Mouse (Mus musculus): ENCODE results near the gene Scfd2.
A peak's percentile ranks its signal among the peaks of the same experiment; 100 is the strongest.

Scfd2 gene

DNA sequence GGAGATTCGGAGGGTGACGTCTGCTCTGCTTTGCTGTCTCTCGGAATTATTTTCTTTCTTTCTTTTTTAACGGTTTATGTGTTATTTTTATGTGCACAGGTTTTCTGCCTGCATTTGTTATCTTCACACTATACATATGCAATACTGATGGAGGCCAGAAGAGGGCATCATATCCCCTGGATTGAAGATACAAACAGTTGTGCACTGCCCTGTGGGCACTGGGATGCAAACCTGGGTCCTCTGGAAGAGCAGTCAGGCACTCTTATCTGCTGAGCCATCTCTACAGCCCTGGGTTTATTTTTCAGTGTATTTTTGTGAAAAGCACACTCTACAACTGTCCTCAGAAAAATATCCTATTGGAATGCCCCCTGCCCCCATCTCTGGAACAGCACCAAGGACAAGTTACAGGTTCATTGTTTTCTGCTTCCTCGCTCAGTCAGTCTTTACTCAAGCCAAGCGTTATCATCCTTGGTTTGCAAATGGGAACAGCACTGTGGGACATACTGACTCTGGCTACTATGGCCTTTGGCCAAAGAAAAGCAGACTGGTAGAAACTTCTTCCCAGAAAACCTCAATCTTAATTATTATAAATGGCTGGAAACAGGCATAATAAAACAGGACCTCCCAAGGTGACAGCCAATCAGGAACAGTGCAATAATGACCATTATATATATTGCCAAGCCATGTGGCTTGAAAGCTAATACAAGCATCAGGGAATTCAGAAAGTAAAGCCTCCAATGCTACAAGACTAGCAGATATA is 75.9 kb downstream of the Scfd2 start:
- DNase-seq, result no peak

DNA sequence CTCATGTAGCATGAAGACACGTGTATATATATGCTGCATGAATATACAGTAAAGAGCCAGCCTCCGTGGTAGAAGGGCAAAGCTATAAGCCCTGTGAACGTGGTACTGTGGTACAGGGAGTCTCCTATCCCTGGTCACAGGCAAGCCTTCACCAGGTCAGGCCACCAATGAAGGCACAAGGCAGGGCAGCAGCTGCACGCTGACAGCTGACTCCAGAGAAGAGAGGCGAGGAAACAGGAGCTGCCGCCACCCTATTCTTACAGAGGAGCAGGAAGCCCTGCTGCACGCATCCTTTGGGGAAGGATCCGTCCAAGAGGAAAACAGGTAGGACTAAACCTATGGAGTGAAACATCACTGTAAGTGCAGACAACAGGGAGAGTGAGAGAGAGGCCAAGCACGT is 76.5 kb downstream of the Scfd2 start:
- DNase-seq, result no peak

DNA sequence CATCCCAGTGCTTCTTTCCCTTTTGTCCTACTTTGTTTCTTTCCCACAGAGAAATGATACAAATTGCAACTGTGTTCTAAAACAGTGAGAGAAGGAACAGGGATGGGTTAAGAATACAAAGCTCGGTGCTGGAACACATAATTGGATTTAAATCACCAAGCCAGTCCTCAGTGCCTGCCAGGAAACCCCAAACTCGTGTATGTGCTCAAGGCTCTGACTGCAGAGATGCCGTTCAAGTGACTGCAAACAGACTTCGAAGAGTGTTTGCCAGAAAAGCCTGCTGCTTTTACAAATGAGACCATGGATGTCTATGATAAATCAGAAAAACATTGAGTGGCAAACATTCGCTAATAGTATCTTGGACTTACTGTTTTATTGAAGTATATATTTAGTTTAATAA is 80.6 kb downstream of the Scfd2 start:
- DNase-seq, result no peak

DNA sequence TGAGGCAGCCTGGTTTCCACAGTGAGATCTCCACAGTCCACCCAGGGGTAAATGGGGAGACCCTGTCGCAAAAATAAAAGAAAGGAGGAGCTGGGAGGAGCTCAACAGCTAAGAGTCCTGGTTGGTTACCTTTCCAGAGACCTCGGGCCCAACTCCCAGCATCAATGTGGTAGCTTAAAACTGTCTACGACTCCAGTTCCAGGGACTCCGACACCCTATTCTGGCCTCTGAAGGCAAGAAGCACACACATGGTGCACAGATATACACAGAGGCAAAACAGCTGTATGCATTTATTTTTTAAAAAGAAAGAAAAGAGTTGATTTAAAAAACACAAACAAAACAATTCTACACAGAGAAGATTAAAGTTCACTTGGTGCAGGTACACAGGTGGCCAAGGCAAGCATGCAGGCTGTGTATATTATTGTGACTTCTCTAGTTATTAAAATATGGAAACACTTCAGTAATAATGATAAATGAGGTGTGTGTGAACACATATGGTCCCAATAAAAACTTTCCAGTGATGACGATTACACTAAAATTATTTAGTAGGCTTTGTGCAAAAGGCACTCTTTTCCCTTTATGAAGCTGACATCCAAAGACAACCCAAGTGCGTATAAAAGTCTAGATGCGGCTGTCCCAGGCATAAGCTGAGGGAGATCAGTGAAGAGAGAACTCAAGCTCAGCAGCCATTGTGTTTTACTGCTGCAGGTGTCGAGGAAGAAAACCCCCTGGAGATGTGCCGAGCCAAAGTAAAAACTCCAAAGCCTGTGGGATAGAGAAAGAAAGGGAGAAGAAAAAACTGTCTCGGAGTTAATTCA is 83.8 kb downstream of the Scfd2 start:
- no peak for DNase-seq

DNA sequence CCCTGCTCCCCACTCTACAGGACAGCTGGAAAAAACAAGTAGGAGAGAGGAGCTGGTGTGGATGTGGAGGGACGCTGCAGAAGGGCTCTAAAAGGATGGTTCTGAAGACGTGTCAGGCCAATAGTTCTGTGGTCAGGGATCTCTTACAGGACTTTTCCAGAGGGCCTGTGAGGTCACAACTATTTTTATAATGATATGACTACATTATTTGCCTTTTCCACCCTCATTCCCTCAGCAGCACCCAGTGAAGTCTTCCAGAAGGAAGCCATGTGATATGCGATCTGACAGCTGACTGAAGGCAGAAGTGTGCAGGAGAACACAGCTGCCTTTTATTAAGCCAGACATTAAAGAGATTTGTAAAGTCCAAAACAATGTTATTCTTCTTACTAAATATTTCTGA is 85.7 kb downstream of the Scfd2 start:
- no peak for DNase-seq

DNA sequence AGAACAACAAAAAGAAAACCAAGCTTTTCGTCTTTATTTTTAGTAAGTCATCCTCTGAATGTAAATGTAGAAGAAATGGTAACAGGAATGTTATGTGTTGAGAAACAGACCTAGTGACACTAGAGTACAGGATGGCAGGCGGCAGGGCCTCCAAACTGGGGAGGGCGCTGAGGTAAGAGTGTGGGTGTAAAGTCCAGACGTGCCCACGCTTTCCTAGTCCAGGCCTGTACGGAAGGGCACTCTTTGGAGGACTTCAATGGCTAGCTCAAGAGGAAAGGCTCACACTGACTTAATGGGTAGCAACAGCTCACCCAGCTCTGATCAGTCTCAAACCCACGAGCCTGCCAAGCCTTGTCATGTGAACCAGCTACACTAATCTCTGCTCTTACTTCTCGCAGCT is 93.2 kb downstream of the Scfd2 start:
- no peak for DNase-seq

DNA sequence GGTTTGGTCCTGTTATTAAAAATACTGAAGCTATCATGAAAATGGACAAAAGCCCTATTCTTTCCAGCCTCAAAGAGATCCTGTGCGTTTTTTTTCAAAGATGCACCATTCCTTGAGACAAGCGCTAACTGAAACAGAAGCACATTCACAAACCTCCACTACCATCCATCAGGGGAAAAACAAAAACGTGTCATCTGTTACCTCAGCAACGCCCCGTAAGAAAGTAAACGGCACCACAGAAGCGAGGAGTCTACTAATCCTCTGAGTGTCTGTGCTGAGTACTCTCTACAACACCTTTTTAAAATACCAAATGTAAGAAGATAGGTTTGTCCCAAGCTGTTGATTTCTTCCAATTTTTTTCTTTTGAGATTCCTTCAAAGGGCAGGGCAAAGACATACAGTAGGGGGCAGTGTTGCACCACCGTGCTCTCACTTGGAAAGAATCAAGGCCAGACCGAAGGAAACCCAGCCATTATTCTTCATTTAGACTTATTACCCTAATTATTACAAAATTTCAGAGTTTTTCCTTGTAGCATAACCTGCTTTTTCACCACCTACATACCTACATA is 97.9 kb downstream of the Scfd2 start:
- DNase-seq, result peak; percentile 12 to 60

DNA sequence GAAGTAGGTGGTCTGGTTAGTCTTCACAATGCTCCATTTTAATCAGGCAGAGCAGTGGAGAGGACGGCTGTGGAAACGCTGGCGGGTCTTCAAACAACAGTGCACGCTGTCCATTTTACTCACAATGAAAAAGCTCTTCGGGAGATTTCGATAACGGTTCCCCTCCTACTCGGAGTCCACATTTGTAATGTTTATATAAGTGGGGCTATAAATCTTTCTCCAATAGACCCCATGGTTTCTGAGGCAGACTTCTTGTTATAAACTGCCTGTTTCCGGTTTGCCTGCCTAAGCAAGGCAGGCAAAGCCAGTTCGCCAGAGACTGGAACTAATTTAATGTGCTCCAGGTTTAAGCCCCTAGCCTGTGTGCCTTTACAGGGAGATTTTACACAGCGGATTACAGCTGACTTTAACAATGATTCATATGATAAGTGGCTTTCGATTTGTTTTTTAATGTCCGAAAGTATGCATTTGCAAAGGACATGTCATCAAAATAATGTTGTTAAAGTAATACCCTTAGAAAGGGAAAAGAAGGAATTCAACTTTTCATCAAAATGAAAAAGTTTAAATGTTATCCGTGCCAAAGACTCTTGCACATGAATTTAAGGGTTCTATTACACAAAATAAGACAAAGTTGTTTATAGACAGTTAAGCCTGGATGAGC is 98.5 kb downstream of the Scfd2 start:
- no peak for DNase-seq

DNA sequence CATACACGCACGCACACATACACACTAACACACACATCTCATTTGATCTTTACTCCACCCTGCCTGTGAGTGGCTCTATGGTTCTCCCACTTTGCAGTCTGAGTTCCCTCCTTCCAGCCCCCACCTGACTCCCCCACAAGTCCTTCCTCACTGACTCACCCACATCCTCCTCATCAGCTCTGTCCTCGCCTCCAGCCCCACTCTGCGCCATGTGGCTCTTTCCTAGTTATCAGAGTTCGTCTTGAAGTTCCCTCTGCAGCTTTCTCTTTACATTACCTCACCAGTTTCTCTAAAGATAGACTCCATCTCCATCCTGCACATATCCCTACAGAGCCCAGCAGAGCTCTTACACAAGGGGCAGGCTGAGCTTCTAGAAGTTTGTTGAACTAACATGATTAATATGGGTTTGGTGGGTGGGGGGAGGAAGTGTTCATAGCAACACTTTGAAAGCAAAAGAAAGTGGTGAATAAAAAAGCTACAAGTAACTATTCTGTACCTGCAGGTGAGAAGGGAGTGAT is 110.9 kb downstream of the Scfd2 start:
- DNase-seq, result no peak

DNA sequence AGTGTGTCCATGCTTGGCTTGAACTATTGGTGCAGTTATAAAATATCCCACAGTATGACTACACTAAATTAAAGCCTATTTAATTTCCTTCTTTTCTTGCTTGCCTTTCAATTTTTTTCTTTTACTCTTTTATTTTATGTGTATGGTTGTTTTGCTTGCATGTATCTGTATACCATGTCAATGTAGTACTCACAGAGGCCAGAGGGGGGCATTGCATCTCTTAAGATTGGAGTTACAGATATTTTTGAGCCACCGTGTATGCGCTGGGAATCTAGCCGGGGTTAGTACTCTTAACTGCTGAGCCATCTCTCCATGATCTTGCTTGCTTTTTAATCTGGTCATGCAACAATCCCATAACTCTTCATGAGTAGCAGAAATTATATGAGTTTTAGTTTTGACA is 119.0 kb downstream of the Scfd2 start:
- no peak for DNase-seq

DNA sequence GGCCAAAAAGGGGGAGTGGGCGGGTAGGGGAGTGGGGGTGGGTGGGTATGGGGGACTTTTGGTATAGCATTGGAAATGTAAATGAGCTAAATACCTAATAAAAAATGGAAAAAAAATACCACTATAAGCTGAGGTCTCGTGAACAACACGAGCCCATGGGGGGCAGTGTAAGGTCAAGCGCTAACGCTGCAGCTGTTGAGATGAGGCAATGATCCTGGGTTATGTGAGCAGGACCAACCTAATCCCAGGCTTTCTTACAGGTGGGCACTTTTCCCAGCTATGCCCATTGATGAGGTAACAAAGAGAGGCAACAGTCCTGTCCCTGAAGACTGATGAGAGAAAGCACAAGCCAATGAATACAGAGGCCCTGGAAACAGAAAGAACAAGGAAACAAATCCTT is 126.7 kb downstream of the Scfd2 start:
- no peak for DNase-seq

DNA sequence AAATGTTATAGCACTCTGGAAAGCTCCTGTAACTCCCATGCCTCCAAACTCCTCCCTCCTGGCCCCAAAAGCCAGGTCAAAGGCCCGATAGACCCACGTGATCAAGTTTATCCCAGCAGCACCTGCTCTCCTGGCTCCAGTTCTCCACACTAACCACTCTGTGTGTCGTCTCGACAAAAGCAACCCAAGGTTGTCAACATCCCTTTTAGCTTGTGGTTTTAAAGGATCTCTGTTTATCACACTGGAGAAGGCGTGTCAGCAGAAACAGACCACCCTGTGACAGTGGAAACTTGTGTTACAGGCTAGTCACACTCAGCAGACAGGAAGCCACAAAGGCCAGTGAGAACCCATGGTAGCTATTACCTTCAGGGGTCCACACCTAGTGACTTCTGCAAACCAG is 127.5 kb downstream of the Scfd2 start:
- DNase-seq, result no peak

DNA sequence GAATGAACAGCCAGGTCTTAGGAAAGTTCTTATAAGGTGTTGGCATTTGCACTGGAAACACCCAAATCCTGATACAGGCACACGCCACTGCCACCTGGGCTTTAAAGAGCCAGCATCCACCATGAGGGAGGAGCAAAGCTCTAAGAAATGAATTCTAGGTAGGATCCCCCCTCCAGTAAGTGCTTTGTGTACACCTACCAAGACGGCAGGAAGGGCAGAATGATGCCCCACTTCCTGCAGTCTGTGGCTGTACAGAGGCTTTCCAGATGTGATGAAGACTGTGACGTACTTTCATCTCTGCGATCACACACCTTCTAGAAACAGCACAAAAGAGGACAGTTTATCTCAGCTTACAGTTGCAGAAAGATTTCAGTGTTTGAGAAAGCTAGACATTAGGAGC is 128.9 kb downstream of the Scfd2 start:
- no peak for DNase-seq

DNA sequence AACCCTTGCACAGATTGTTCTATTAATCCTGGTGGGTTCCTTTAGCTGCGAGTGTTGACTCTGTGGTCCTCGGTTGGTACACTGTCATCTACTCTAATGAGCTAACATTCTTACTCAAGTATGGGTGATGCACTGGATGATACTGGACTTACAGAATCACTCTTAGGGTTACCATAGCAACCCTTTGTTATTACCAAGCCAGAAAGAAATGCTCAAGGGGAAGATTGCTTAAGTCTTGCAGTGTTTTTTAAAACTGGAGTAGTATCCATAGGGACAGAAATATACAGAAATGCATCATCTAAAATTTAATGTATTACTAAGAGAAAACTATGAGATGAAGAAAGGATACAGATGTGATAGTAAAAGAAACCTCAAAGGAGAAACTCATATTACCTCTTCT is 139.8 kb downstream of the Scfd2 start:
- no peak for DNase-seq

DNA sequence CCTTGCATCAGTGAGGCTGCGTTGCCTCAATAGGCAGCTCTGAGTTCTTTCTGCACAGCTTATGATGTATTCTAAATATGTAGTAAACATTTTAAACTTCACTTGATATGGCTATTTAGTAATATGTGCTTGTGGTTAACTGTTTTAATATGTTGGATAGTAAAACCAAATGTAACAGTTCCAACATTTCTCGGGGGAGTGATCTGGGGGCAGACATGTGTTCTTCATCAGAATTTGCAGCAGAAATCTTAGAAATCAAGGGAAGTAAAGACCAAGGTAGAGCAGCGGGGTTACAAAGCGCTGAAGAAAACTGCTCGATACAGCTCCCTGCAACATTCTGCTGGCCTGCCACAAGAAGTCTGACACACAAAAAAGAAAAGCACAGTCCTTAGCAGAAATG is 140.2 kb downstream of the Scfd2 start:
- DNase-seq, result no peak

DNA sequence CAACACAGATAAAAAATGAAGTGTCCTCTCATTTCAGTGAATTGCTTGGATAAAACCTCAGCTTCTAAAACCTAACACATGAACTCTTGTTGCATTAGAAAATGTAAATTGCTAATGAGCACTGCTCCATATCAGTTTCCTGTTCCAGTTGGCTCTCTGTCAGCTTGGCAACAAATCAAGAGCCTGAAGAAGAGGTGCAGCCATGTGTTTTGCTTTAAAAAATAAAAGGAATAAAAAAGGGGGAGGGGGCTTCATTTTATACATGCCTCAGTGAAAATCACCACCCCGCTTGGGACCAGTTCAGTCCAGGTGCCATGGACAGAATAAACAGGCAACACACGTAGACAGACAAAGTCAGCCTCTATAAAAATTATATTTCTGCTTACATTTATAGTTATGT is 142.7 kb downstream of the Scfd2 start:
- DNase-seq, result no peak

DNA sequence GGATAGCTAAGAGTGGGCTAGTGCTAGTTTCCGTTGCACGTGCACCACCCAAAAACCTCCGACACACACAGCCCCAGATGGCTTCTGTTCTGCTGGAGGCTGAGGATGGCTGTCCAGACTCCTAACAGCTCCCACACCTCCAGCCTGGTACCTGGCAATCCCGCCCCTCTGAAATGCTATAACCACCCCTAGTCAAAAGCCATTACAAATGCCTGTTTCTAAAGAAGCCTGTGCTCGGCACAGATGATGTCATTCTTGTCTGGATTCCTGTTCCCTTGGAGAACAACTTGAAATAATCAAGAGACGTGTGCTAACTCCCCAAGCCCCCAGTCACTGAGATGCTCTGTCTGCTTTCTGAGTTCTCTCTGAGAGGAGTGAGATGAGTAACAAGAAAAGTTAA is 143.5 kb downstream of the Scfd2 start:
- no peak for DNase-seq

DNA sequence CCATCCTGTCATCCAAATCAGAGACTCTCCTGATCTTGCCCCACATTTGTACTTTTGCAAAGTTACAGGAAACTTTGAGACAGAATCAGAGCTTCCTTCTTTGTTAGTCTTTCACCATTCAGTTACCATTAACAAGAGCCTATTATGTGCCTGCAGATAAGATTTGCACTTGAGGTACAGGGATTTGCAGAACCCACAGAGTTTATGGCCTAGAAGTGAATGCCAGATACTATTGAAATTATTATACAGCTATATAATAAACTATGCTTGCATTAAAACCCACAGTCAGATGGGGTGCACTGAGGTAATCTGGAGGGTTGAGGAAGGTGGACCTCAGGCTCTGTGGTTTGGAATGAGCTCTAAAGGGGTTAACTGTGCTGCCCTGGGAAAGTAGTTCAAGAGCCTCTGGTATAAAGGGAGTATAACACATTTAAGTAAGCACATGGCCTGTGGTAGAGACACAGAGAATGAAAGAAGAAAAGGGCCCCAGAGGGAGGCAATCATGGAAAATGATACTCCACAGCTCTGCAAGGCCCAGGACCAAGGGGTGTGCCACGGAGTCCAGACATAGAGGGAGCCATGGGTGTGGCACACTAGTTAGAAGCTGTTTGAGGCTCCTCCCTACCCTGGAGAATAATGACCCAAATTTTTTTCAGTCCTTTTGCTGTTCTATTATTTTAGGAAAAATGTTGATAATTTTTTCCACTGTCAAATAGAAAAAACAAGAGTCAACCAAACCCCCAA is 144.2 kb downstream of the Scfd2 start:
- no peak for DNase-seq

DNA sequence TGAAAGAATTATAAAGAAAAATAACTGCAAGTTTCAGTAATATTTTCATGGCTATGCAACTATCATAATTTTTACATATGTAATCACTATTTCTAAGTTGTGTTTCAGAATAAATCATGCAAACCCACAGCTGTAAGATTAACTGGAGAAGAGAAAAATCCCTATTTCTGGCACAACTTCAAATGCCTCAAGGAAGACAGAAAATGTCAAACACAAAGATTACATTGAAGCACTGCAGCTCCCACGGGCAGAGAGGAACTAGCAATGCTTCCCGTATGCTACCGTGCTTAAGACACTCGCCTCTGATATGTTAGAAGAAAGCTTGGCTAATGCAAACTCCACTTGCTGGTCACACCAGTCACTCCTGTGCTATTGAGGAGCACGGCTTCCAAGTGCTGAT is 151.5 kb downstream of the Scfd2 start:
- DNase-seq, result no peak

DNA sequence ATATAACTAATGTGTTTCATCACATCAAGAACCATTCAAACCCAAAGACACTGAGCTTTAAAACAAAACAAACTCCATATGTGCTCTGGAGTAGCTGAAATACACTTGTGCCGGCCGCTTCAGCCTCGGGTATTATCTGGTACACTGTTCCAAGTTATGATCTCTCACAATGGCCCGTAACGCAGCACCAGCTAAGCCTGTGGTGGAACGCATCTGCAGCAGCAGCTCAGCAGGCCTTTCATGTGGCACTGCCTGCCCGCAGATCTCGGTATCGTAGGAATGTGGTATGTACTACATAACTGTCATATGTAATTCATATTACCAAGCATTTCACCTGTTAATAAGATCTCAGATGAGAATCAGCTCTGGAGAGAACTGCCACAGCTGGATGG is 164.9 kb downstream of the Scfd2 start:
- DNase-seq, result no peak

DNA sequence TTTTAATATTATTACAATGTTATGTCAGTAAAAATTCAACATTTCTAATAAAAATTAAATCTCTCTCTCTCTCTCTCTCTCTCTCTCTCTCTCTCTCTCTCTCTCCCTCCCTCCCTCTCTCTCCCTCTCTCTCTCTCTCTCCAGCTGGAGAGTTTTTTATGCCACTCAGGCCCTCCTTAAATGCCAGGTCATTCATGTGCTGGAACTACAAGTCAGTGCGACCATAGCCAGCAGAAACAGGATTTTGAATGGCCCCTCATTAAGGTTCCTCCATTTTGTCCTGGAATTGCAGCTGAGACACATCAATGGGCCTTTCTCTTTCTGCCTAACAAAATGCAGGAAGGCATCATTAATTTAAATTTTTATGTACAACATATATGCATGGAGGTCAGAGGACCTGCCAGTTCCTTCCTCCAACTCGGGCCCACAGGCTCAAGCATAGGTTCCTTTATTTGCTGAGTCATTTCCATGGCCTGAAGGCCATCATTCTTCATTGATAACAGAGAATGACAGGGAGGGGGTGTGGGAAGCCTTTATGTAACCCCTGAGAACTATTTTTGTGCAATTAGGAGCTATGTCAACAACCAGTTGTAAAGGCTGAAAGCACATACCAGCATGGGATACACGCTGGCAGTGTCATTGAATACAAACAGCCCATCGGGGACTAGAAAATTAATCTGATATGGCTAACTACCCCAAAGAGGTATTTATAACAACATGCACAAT is 165.4 kb downstream of the Scfd2 start:
- DNase-seq, result no peak

DNA sequence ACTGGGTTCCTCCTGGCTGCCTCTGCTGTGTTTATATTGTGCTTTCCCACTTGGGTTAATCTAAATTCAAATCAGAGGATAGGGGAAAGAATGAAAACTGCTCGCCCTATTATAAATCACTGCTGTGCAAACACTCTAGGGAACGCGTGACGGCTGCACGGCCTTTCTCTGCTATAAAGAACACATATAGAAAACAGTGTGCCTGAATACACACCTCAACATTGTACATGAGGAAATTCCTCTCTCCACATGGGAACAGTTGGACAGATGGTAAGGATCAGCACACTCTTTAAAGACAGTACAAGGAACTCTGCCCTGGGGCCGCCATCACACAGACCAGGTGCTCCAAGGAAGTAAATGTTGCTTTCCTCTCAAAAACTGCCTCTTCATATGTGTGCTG is 166.2 kb downstream of the Scfd2 start:
- DNase-seq, result no peak
